Mouse (Mus musculus) heart, adult 8-10 months (tissue): Measurements from ENCODE around the gene Nmt2. TPM values are rescaled to one million over a fixed set of nuclear protein-coding genes. Genes with fewer than 3 reads are reported as not detected.

Experiments
- DNase-seq: peaks from one replicate; pipeline ENCODE4 v3.0.0; 2022; ENCODE audit warnings: low spot score
- total RNA-seq, 4 experiments: library from RNA; stranded (reverse); gene quantifications; 2 replicates each; pipeline ENCODE4 v1.2.4; 2022

Nmt2 gene
- total RNA-seq: 1 to 10 TPM; 7.2 to 9.2 (median 7.6) TPM

DNA sequence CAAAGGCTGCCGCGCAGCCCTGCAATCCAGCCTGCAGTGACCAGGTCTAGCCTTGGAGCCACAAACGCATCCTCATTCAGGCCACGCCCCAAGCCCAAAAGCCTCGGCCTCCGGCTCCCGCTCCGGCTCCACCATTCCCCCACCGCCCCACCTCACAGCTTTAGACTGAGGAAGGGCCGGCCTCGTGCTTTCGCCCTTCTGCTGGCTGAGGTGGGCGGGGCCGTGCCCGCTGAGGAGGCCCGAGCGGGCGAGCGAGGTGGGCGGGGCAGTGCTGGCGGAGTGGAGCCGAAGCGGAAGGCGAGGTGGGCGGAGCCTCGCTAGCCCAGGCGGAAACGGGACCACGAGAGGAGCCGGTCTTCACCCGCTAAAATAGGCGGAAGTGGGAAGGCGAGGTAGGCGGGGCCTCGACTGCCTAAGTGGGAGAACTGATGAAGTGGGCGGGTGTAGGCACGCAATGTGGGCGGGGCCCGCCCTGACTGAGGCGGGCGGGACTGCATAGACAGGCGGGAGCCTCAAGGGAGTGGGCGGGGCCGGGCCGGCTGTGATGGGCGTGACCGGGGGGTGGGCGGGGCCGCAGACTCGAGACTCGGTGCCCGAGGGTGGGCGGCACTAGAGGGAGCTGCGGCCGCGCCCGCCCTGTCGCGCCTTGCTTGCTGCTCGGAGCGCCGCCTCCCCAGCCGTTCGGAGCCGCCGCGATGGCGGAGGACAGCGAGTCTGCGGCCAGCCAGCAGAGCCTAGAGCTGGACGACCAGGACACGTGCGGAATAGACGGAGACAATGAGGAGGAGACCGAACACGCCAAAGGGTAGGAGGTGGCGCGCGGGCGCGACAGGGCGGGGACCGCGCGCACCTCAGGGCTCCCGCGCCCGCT is at the start of gene Nmt2:
Gene Nmt2, plus strand, starts transcription at position 611 of the 871 bp plus-strand sequence.
- peak; percentile 99 for DNase-seq

- peak; percentile 23 for DNase-seq
Measured at GRCm38 (mm10) chr2:3239255-3239654, 44.8 kb upstream of the Nmt2 start.

DNA sequence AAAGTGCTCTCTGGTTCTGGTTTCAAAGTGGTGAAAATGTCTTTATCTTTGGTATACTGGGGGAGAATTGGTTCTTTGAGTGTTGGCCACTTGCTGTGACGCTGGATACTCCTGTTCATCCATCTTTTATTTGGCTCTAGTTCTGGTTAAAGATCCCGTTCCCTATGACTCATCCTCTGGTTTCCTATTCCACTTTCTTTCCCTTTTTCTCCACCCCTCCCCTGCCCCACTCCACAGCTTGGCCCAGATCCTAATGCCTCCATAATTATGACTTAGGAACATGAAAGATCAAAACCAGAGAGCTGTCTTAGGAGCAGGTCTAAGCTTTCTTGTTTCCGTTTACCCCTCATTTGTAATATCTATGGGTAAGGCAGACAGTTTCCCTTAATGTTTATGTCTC is 39.8 kb upstream of the Nmt2 start:
- DNase-seq: no peak

GRCm38 (mm10) chr2:3251309-3251708 is 32.7 kb upstream of the Nmt2 start:
- DNase-seq: no peak

DNA sequence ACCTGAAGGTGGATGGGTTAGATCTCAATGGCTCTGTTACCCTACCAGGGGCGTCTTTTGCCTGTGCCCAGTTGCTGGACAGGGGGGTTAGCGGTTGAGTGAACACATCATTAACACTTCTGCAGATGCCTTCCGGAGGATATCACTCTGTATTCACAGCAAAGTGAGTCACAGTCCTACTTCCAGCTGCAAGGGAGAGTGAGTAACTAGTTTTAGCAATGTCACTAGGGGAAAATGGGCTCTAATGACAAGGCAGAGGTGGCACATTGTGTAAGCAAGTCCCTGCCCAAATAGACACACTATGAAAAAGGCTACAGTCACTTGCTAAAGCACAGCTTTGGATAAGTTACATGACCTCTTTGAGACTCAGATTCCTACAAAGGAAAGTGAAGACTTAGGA is 17.5 kb upstream of the Nmt2 start:
- no peak for DNase-seq

DNA sequence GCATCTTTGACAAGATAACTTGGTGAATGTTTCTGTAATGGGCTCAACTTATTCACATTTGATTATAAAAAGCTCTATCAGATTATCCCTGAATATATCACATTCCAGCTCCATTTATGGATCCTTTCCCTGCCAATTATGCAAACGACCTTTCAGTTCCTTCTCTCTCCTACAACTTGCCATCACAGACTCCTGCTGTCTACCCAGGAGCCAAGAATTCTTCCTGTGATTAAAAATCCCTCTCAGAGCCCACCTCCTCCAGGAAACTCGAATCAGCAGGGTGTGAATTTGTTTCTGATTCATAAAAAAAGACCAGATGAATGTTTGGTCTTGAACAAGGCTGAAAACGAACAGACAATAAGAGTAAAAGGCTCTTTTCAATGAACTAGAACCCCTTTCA is 16.1 kb upstream of the Nmt2 start:
- DNase-seq: no peak

DNA sequence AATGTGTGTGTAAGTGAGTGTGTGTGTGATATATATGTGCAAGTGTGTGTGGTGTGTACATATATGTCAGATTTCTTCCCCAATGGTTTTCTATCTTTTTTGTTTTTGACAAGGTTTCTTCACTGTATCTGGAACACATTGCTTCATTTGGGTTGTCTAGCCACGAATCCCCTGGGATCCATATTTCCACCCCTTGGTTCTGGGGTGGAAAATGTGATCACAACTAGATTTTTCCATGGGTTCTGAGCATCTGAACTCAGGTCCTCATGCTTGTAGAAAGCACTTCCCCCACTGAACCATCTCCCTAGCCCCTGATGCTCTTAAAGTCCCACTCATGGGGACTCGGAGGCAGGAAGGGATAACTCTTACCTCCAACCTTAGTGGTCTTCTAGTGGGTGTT is 10.7 kb upstream of the Nmt2 start:
- DNase-seq: no peak

- DNase-seq: no peak
Measured at GRCm38 (mm10) chr2:3276106-3276505, 7.9 kb upstream of the Nmt2 start.

DNA sequence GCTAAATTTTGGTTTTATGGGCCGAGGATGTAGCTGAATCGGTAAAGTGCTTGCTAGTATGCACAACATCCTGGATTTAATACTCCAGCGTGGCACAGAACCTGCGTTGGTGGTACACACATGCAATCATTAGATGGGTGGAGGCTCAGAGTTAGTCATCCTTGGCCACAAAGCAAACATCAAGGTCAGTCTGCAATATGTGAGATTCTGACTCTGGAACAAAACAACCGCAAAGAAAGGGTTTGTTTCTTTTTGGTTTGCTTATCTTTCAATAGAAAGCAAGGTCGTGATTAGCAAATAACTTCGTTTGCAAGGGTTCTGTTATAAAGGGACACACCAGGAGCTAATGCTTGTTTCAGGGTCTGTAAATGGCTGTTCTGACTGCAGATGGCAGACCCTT is 6.5 kb upstream of the Nmt2 start:
- no peak for DNase-seq

GRCm38 (mm10) chr2:3281311-3281710 is 2.7 kb upstream of the Nmt2 start:
- no peak for DNase-seq

- peak; percentile 16 for DNase-seq
Measured at GRCm38 (mm10) chr2:3282866-3283601, 978 bp upstream of the Nmt2 start.

DNA sequence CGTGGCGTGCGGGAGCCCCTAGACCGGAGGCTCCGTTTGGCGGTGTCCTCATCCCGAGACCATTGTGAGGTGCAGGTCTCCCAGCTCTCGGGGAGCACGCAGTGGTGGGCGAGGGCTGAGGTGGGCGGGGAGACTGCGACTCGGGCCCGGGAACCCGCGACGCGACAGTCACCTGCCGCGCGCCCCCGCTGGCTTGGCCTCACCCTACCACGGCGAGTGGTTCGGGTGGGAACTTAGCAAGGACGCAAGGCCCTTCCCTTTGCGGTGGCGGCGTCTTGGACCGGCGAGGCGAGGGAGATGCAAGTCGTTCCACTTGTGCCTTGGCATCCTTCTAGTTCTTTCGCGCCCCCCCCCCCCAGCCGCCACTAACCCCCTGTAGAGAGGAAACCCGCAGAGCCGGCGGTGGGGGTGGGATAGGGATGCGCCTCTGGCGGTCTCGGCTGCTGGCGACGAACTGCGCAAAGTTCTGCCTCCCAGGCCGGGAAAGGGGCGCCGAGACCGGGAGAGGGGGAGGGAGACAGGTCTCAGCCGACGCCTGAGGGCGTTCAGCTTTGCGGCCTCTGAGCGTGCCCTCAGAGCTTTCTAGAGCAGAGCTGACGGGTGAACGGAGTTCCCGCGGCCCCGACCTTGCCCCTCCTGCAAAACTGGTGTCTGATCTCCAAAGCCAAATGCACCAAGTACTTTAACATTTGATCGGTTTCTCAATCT is 615 bp downstream of the Nmt2 start:
- peak; percentile 29 for DNase-seq

GRCm38 (mm10) chr2:3285181-3285530 is 1.1 kb downstream of the Nmt2 start:
- DNase-seq: peak; percentile 16

GRCm38 (mm10) chr2:3285709-3286108 is 1.7 kb downstream of the Nmt2 start:
- DNase-seq: no peak

- no peak for DNase-seq
Measured at GRCm38 (mm10) chr2:3286243-3286642, 2.2 kb downstream of the Nmt2 start.

DNA sequence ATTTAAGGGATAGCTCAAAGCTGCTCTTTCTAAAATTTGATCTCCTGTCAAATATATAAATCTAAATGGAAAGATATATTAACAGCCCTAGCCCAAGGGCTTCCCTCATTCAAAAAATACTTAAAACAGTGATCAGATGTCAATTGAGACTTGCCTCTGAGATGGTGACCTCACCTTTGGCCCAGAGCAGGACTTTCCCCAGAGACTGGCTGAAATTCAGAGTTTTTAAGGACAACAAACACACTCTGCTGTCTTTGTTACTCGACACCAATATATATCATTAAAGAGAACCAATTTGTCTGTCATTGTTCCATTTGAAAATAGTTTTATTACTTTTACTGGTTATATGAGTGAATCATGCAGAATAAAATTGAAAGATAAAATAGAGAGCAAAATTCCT is 5.6 kb downstream of the Nmt2 start:
- no peak for DNase-seq

GRCm38 (mm10) chr2:3292170-3292569 is 8.2 kb downstream of the Nmt2 start:
- no peak for DNase-seq

DNA sequence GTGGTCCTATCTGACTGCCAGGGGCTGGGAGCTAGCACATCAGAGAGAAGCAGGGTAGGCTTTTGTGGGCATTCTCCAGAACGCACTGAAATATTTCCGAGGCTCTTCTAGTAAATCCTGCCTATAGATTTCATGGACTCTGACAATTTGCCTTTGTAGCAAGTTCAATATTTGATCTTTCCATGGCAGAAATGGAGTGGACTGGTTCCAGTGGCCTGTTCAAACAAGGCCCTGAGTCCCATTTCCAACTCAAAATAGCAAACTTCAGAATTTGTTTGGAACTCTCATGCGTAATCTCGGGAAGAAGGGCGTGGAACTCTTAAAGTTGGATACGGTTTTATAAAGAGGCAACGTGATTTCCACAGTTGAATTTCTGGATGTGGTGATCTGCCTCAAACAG is 11.8 kb downstream of the Nmt2 start:
- DNase-seq: no peak

GRCm38 (mm10) chr2:3305426-3306025 is 21.5 kb downstream of the Nmt2 start:
- DNase-seq: no peak

DNA sequence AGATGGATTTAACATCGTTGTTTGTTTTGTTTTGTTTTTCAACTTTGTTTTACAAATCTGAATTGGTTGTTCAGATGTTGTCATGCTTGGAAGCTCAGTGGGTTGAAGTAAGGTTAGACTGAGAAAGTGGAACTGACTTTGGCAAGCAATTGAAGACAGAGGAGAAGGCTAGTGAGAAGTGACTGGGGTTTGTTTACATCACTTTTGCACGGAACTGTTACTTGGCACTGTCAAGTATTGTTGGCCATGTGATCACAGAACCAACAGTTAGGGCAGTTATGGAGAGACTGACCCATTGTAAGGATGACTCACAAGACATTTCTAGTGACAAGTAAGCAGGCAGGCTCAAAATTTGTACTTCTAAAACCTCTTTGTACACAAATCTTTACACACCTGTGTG is 39.1 kb downstream of the Nmt2 start:
- DNase-seq: no peak

DNA sequence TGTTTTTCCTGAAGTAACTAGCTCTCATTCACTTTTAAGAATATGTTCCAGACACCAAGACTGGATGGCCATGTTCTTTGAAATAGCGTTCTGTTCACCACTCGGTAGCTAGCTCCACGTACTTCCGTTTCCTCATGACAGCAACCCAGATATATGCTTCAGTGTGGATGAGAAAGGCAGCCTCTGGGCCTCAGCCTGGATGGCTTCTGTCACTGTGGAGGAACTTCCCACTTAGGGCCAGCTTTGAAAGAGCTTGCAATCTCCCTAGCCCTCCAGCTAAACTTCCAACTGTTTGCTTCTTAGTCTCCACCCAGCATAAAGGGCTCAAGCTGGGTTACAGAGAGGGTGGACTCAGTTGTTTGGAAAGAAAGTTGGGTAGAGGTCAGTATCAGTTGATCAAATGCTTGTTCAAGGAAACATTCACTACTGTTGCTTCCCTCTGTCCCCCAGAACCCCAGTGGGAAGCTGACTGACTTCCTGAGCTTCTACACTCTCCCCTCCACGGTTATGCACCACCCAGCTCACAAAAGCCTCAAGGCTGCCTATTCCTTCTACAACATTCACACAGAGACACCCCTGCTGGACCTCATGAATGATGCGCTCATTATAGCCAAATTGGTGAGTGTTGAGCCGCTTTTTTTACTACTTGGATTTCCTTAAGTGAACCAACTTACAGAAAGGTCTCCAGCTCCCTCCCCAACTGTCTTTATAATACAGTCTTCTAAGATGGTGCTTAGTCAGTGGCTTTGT is 40.5 kb downstream of the Nmt2 start:
- DNase-seq: no peak
